Mouse (Mus musculus) T-helper 17 cell (primary cell): ENCODE measurements around the gene Sulf2.
"Not testable (repeated sequence)": the region's sequence is repeated elsewhere in the genome, so short reads cannot be mapped to it uniquely, and the experiment has no call there.

Experiments used
- in situ Hi-C, 2 experiments: fragments of 300-600 bp; cut with MboI, MseI; formaldehyde crosslinking; loops; 1 replicate in 1 of 2; 2 replicates in 1 of 2; pipeline ENCODE4 v1.15.1; 2025; ENCODE audit warnings: high pct_unique_total_duplicates in 2 of 2

Gene Sulf2

DNA sequence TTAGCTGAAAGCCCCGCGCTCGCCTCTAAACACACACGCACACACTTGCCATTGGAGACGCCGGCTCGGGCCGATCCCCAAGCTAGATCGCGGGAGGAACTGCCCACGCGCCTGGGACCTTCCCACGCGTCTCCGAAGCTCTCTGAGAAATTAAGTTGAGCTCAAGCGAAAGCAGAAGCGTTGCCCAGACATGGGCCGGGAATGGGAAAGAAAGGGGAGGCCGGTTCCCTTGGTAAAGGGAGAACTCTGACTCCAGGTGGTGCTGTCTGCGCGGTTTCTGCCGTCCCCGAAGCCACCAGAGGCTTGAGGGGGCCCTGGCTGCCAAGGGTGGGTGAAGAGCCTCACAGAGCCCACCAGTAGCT lies at the start of gene Sulf2:
Gene Sulf2 (minus strand): TSS at position 210 of the 362 bp plus-strand sequence.
- in situ Hi-C loops = no loop called here

DNA sequence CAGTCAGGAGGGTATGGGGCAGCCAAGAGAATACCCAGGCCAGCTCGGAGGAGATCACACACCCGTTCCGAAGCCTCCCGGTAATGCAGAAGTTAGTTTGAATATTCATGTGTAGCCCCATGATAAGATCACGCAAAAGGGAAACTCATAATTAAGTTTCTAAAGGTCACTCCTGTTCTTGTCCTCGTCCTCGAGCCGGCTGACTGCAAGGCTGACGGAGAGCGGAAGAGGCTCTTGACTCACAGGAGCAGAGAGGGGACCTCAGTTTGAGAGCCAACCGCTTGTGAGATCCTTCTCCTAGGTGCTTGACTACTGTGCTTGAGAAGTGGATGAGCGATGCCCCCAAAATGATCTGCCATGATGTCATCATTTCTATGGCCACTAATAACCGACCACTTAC lies 48.7 kb upstream of the Sulf2 start:
- in situ Hi-C loops = loop anchor here in 1 of 2 experiments (25.0 kb wide), 1 partner anchor 1358 kb away; no protein-coding TSS in a partner anchor

- in situ Hi-C loops = loop anchor here in 1 of 2 experiments (25.0 kb wide), 1 partner anchor 1359 kb away; no protein-coding TSS in a partner anchor
Measured at GRCm38 (mm10) chr2:166203647-166204046, 48.2 kb upstream of the Sulf2 start.

DNA sequence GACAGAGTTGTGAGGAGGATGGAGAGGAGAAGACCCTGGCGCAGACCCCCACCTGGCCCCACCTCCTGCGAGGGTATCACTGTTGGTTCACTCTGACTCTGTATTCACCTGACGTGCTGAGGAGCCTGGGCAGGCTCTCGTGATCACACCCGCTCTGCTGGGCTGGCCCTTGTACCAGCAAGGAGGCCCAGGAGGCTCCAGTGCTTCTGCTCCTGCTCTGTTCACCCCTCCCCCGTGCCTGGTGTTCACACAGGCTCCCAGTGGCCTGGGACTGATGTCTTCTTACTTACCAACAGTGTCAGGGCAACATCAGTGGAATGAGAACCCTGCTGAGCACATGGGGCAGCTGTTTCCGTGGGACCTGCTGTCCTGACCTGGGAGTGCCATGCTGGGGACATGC lies 42.5 kb upstream of the Sulf2 start:
- in situ Hi-C loops = no loop called here

DNA sequence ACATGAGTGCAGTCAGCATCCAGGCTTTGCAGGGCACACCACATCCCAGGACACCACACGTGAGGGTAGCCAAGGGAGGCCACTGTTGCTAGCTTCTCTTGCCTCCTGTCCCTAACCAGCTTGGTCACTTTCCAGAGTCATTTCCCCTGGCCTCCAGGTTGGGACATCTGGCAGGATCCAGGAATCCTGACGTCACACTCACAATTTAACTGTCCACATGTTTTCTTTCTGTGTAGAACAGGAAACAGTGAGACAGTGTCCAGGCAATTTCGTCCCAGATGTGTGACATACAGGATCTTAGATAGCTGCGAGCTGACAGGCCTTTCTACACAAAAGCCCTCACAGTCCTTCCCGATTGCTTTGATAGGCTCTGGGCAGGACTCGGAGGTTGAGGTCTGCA lies 41.6 kb upstream of the Sulf2 start:
- in situ Hi-C loops = no loop called here

- in situ Hi-C loops = no loop called here
Measured at GRCm38 (mm10) chr2:166196080-166196786, 40.8 kb upstream of the Sulf2 start.

DNA sequence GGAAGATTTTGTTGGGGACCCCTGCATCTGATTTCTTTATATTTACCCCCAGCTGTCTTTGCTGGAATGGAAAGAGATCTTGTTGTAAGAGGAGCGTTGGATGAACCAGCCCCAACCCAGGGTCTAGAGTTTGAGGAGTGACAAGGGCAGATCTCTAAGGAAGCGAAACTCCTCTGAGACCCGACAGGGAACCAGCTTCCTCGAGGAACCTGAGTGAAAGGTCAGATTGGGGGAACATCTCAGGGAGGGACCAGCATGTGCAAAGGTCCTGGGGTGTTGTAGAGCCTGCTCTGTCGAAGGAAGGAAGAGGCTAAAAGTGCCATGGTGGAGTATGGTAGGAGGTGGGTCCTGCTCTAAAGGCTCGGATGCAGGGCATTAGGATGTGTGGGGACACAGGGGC lies 39.6 kb upstream of the Sulf2 start:
- in situ Hi-C loops = no loop called here

DNA sequence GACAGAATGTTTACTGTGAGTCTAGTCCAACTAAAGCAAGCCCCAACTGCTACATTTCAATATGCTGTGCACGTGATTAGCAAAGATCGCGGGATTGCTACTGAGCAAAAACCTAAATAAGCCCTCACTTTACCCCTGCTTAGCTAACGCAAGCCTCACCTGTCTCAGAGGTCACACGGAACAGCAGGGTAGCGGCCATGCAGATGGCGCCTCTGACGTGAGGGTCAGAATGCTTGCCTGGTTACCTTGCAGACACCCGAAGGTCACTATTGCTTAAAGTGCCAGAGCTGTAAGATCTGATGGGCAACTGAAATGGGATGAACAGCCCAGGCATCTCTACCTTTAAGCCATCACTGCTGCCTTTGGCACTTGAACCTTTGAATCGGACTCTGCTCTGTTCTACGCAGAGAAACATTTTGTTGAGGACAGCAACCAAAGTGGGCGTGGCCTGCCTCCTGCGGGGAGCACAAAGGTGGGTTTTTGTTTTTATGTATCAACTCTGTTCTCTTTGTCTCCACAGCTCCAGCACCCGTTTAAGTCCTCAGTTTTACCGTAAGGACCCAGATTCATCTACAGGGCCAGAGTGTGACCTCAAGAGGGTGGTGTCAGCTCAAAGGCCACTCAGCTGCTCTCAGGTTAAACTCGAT lies 38.8 kb upstream of the Sulf2 start:
- in situ Hi-C loops = no loop called here

GRCm38 (mm10) chr2:166193509-166193908 lies 38.0 kb upstream of the Sulf2 start:
- in situ Hi-C loops = no loop called here

- in situ Hi-C loops = no loop called here
Measured at GRCm38 (mm10) chr2:166190816-166191215, 35.4 kb upstream of the Sulf2 start.

- in situ Hi-C loops = no loop called here
Measured at GRCm38 (mm10) chr2:166189191-166189590, 33.7 kb upstream of the Sulf2 start.

DNA sequence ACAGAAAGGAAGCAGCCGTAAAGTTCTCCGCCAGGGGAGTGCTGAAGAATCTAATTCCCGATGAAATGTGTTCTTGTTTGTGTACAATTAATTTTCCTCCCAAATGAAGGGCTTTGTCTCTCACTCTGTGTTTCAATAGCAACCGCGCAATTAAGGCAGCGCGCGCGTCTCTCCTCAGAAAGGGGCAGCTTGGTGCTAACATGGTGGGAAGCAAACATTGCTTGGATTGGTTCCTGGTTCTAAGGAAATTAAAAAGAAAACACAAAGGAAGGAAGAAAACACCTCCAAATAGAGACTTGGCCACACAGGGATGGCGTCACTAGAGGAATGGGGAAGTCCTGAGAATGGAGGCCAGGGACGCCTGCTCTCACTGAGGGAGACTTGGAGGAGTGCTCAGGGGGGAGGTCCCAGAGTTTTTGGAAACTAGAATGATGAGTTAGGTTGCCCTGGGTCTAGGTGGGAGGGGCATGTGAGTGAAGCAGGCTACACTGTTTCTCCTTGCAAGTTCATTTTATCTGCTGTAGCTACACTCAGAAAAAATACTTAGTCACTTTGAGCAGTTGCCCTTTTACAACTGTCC lies 32.5 kb upstream of the Sulf2 start:
- in situ Hi-C loops = not testable (repeated sequence)

DNA sequence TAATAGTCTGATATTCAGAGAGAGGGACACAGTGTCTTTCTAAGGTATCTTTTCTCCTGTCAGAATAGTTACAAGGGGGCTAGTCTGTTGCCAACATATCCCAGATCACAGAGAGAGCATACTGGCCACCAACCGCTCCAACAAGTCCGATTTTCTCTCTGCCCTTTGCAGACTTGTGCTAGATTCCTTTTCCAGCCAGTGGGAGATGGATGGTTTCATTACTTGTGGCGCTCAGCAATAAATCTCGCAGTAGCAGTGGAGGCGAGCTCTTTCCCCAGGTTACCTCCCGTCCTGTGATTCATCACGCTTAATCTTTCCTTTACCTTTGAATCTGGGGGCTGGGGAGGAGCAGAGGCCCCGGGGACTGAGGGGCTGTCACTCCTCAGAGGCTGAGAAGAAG lies 31.9 kb upstream of the Sulf2 start:
- in situ Hi-C loops = not testable (repeated sequence)

DNA sequence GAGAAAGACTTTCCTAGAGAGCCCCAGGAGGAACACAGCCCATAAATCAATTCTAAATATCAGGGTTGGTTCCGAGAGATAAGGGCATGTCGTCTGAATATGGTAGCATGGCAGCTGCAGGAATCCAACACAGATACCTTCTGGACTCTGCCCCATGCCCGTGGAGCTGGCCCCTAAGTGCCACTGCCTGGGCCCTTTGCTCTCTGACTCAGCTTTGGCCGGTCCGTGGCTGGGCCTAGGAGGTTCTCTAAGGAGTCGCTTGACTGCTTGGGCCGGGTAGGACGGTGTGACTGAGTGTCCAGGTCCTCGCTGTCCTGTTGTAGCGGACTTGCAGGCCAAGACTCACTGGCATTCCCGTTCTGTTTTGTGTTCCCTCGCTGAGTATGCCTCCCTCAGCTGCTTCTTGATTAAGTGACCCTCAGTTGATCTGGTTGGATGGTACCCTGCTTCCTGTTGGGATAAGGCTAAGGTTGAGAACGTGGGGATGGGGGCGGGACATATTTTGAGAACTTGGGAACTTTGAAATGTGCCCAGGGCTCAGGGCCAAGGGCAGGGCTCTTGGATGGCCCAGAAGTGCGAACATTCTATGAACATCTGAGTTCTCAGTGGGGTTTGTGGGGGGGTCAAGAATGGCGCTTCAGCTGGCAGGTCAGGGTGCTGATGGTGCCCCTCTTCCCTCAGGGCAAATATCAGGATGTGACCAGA lies 30.9 kb upstream of the Sulf2 start:
- in situ Hi-C loops = no loop called here

GRCm38 (mm10) chr2:166185768-166186167 lies 30.3 kb upstream of the Sulf2 start:
- in situ Hi-C loops = no loop called here

DNA sequence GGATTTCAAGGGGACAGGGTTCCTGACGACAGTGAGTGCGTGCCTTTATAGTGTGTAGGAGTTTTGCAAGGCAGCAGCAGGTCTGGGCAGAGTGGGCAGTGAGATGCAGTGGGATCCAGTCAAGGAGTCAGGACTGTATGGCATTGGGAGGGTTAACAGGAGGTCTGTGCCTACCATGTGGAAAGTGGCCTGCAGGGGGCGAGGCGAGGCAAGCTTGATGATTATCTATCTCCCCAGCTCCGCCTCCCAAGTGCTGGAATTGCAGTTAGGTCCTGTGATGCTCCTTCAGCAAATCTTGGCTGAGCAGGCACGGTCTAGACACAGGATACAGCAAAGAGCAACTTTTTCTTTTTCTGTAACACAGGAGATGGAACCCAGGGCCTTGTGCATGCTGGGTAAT lies 29.0 kb upstream of the Sulf2 start:
- in situ Hi-C loops = no loop called here

- in situ Hi-C loops = no loop called here
Measured at GRCm38 (mm10) chr2:166182009-166182685, 26.7 kb upstream of the Sulf2 start.

- in situ Hi-C loops = no loop called here
Measured at GRCm38 (mm10) chr2:166180744-166181508, 25.5 kb upstream of the Sulf2 start.

- in situ Hi-C loops = no loop called here
Measured at GRCm38 (mm10) chr2:166180136-166180649, 24.7 kb upstream of the Sulf2 start.

- in situ Hi-C loops = no loop called here
Measured at GRCm38 (mm10) chr2:166179457-166180101, 24.1 kb upstream of the Sulf2 start.
